Mouse (Mus musculus): ENCODE data around the gene Apoa2. TPM values are rescaled to one million over a fixed set of nuclear protein-coding genes. Genes with fewer than 3 reads are reported as not detected.
"Not testable (repeated sequence)": the region's sequence is repeated elsewhere in the genome, so short reads cannot be mapped to it uniquely, and the experiment has no call there.

Apoa2 gene
- total RNA-seq, 2 experiments from 2014 or later: 1.6 to 4.9 TPM

DNA sequence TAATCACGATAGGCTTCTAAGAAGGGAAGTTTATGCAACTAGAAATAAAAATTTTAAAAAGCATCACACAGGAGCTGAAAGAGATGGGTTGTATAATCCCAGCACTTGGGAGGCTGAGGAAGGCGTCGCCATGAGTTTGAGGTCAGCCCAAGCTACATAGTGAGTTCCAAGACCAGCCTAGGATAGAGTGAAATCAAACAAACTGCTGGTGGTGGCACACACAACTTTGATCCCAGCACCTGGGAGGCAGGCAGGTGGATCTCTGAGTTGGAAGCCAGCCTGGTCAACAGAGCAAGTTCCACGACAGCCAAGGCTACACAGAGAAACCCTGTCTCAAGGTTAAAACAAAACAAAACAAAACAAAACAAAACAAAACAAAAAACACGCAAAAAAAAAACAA lies 7.5 kb downstream of the Apoa2 start:
- DNase-seq (ENCODE audit: low spot score in 2 of 2): no peak
- intact Hi-C loops (cut with DNase I): no loop called here

DNA sequence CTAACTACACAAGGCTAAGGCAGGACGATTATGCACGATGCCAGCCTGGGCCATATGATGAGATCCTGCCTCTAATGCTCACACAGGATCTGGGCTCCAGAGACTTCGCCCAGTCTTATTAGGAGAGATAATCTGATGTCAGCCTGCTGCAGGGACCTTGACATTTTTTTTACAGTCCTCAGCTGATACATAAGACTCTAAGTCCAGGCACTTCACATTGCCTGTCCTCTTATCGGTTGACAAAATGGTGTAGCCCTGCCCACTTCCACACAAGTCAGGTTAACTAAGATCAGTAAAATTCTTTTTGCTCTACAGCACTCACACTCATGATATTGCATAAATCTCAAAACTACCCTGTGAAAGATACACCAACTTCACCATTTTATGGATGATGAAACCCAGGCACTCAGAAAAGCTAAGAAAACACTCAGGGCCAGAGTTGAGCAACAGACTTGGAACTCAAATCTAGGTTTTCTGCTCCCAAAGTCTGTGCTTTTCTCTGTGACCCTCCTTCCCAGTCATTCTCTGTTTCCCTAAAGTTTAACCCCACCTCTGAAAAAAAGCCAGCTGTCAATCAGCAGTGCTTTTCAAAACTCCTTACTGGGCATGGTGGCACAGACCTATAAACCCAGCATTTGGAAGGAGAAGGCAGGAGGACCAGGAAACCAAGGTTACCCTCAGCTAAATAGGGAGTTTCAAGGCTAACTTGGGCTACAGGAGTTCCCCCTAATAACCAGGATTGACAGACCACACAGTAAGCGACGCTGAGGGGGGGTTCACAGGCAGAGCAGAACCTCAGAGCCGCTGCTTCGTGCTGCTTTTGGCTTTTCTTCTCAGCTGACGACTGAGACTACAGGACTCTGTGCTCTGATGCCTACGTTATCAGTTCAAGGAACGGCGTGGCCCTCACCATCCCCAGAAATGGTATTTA lies 8.2 kb downstream of the Apoa2 start:
- intact Hi-C loops (cut with DNase I): no loop called here
- DNase-seq (ENCODE audit: low spot score in 2 of 2): no peak

DNA sequence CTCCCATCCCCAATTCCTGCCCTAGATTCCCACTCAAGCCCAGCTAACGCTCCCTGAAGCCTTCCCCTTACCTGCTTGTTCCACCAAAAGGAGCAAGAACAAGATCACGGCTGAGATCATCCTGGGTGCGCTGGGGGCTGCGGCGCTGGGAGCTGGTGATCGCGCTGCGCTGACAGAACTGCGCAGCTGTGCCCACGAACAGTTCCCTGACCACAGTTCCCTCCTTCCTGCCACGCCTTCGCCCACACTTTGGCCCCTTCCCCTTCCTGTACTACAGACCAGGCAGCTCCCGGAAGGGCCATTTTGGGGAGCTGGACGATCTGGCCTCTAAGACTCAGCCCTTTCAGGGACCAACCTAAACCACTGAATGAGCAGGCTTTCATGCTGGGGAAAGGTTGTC lies 9.3 kb downstream of the Apoa2 start, which contains the start of gene Fcer1g:
Fcer1g (minus strand) TSS at position 240 of the 400 bp plus-strand sequence.
- peak in 1 of 2 experiments; percentile 25 for DNase-seq (ENCODE audit: low spot score in 2 of 2)
- intact Hi-C loops (cut with DNase I): no loop called here

DNA sequence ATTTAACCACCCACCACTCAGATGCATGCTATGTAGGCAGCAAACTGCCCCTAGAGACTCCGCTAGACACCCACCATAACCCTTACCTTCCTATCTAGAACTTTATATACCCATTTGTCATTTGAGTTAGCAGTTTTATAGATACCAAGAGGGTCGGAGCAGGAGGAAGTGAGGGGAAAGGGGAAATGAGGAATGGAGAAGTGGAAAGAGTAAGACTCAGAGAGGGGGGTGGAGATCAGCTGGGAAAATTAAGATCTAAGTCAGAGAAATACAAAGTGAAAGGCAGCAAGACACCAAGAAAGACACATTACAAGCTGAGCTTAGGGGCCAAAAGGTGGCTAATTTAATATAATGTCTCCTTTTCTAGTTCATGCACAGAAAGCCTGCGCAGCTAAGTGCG lies 9.7 kb downstream of the Apoa2 start:
- no peak for DNase-seq (ENCODE audit: low spot score in 2 of 2)
- intact Hi-C loops (cut with DNase I): no loop called here

DNA sequence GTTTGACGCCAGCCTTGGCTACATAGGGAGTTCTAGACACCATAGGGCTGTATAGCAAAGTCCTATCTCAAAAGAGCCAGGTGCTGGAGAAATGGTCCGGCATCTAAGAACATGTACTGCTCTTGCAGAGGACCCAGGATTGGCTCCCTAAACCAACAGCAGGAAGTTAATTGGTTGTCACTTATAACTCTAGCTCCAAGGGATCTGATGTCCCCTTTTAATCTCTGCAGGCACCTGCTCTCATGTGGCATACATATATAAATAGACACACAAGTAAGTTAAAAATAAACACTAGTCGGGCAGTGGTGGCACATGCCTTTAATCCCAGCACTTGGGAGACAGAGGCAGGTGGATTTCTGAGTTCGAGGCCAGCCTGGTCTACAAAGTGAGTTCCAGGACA lies 10.9 kb downstream of the Apoa2 start:
- DNase-seq (ENCODE audit: low spot score in 2 of 2): no peak
- intact Hi-C loops (cut with DNase I): no loop called here

DNA sequence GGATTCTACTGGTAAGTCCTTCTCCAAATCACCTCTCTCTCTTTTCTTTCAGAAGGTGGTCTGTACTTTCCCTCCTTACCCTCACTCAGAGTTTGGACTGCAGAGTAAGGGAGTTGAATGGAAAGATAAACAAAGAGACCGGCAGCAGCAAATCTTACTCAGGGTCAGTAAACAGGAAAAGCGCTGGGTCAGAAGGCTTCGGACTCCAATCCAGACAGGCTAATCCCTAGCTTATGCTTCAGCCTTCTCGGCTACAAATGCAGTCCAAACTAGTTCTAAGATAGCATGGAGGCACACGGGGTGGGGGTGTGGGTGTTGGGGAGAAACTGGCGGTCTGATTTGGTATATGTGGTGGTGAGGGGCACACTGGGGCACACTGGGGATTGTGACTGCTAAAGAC lies 12.6 kb downstream of the Apoa2 start:
- DNase-seq (ENCODE audit: low spot score in 2 of 2): no peak
- intact Hi-C loops (cut with DNase I): no loop called here

DNA sequence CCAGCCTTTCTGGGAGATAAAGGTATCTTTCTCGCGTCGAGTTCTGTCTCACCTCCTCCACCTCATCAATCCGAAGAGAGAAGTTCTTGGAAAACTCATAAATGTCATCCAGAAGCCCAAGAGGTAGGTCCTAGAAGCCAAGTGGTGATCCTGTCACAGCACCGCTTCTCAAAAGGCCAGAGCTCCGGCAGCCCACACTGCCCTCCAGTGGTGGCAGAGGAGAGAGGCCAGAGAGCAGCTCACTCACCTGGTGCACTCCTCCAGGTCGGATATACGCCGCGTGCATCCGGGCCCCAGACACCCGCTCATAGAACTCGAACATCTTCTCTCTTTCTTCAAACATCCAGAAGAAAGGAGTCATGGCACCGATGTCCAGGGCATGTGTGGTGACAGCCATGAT lies 13.6 kb downstream of the Apoa2 start:
- DNase-seq (ENCODE audit: low spot score in 2 of 2): peak; percentile 46 to 54
- intact Hi-C loops (cut with DNase I): no loop called here

DNA sequence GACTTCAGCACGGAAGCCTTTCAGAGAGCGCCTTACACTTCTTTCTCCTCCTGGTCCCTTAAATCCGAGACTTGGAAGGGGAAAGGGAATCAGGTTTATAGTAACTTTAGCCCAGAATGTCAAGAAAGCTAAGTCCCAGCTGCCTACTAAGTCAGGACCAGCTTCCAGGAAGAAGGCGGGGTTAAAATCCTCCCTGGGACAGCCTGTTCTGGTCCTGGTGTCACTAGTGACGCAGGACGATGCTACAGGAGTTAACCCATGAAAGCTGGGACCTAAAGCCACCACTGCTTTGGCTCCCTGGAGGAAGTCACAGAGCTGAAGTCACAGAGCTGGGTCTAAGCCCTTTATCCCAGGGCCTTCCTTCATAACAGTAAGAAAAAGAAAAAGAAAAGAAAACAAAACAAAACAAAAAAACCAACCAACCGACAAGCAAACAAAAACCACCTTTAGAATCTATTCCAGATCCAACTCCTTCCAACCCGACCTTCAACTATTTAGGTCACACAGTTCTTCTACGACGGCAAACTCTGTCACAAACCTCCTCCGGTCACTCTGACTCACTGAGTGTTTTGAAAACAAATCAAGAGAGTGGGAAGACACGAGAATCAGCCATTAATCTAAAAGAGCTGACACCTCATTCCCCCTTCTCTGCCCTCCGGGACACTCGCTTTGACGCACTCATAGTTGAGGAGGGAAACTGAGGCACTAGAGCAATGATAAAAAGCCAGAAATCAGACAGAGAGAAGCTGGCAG lies 15.3 kb downstream of the Apoa2 start:
- intact Hi-C loops (cut with DNase I): no loop called here
- DNase-seq (ENCODE audit: low spot score in 2 of 2): no peak

DNA sequence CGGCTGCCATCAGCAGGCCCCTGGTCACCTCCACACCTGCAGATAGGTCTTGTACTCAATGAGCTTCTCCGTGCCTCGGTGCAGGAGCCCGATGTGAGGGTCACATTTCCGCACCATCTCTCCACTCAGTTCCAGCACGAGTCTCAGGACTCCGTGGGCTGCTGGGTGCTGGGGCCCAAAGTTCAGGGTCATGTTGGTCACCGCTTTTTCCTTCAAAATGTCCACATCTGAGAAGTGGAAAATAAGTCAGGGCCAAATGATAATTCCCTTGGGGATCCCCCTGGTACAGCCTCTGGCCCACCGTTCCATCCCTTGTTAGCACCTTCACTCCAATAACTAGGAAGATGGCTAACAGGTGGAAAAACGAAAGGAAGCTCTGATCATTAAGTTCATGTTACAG lies 16.1 kb downstream of the Apoa2 start:
- intact Hi-C loops (cut with DNase I): no loop called here
- DNase-seq (ENCODE audit: low spot score in 2 of 2): no peak

DNA sequence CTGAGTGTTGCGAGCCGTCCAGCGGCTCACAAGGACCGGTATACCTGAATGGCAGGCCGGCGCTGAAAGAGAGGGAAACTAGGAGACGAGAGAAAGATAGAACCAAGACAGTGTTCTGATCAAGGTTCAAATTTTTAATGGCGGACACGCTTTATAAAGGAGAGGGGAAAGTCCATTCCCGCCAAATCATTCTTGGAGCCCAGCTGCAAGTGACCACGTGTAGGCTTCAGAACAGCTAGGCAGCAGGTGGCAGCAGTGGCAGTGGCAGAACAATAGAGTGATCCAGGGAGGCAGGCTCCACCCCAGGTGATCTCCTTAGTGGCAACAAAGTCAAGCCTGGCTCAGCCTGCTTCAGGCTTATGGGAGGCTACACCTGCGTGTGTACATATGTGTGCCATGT lies 17.1 kb downstream of the Apoa2 start:
- DNase-seq (ENCODE audit: low spot score in 2 of 2): not testable (repeated sequence)

DNA sequence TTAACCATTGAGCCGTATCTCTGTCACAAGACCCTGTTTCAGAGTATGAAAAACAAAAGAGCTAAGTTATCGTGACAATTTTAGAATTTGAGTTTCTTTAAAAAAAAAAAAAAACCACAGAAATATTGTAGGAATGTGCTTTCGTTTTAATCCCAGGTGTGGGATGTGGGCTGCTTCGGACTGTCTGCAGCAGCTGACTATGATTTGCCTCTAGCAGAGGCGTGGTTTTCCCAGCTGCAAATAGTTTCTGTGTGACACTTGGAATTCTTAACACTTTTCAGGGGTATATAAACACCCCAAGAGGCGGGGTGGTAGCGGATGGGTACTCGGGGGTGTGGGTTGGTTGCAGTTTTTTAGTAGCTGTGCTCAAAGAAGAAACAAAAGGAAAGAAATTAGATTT lies 20.5 kb downstream of the Apoa2 start:
- intact Hi-C loops (cut with DNase I): no loop called here
- DNase-seq (ENCODE audit: low spot score in 2 of 2): no peak

More for the DNA sequence above, 17.1 kb downstream of the Apoa2 start:
- intact Hi-C loops (cut with DNase I): not testable (repeated sequence)

DNA sequence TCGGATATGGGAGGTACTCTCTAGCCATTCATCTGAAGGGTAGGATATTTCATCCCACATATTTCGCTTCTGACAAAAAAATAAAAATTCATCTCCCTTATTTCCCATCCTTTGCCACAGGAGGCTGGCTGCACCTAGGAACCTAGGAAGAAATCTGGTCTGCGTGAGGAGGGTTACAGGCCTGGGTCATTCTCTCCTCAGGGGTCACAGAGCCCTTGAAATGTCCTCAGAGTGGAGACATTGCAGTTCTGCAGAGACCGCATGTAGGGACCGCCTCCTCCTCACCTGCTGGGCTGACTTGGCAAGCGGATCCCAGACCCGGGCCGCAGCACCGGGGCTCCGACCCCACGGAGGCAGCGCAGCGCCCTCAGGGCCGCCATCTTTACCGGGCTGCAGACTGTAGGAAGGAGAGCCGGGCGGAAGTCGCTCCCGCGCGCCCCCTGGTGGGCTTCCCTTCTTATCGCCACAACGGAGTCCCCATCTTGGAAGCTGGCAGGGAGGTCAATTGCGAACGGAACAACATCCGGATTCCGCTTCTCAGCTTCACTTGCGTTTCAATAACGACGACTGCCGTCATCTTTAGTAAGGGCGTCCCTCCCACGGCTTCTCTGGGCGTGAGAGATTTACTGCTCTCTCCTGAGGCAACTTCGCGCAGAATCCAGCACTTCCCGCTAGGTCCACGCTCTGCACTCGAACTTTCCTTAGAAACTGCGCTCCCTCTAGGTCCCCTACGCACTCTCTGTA lies 22.0 kb downstream of the Apoa2 start:
- intact Hi-C loops (cut with DNase I): no loop called here
- DNase-seq (ENCODE audit: low spot score in 2 of 2): peak; percentile 99

DNA sequence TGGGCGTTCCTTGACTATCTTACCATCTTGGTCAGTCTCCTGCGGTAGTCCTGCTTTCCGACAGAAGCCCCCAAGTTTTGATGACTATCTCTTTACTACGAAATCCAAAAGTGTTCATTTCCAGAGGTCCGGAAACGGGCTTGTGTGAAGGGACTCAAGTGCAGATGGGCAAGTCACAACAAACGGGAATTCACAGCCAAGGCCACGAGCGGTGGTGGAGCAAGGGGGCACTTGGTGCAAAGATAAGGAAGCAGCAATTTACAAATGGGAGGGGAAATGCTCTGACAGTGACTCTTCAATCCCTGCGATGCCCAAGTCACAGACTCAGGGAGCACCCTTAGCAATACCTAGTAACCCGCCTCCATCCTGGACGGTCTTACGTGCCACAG lies 22.6 kb downstream of the Apoa2 start:
- intact Hi-C loops (cut with DNase I): no loop called here
- no peak for DNase-seq (ENCODE audit: low spot score in 2 of 2)

DNA sequence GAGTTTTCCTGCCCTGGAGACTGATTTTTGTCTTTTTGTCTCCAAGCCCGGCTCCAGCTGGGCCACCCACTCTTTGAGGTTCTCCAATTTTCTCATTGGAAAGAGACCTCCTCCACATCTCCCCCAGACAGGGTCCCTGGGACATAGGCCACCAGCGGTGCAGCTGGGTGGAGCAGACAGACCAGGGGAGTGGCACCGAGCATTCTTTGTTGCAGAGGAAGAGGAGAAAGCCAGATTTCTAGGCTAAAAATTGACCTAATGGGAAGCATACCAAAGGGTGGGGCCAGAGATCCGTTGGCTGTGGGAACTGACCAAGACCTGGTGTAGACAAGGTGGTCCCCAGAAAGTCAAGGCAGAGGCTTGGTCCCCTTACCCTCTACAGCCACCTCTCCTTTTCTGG lies 23.1 kb downstream of the Apoa2 start:
- no peak for DNase-seq (ENCODE audit: low spot score in 2 of 2)
- intact Hi-C loops (cut with DNase I): no loop called here

DNA sequence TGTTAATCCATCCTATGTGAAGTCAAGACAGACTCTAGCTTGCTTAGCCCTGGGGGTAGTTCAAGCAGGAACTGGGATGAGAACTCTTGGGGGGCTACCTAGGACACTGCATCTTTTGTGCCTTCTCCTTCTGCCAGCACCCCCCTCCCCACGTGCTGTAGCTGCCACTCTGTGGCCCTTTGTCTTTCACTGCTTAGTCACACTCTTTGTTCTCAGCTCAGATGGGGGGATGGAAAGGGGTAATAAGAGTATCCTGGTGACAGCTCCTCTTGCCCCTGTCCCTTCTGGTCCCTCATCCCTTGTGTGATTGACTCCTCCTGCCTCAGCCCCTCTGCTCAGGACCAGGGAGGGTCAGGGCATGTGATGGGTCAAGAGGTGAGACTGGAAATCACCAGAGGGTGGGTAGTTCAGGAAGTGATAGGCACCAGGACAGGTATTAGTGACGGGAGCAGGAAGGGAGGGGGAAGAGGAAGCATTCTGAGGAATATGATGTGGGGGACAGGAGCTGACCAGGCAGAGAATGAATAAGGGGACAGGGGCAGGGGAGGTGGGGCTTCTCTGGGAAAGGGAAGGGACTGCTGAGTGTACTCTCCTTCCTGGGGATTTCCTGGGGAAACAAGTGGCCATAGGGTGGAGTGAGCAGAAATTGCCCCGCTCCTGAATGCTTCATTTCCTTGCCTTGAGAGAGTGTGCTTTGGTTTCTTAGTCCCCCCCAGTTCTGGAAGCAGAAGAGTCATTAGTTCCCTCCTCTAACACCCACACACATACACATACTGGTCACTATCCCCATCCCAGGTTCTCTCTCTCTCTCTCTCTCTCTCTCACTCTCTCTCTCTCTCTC lies 23.8 kb downstream of the Apoa2 start:
- DNase-seq (ENCODE audit: low spot score in 2 of 2): no peak
- intact Hi-C loops (cut with DNase I): no loop called here

DNA sequence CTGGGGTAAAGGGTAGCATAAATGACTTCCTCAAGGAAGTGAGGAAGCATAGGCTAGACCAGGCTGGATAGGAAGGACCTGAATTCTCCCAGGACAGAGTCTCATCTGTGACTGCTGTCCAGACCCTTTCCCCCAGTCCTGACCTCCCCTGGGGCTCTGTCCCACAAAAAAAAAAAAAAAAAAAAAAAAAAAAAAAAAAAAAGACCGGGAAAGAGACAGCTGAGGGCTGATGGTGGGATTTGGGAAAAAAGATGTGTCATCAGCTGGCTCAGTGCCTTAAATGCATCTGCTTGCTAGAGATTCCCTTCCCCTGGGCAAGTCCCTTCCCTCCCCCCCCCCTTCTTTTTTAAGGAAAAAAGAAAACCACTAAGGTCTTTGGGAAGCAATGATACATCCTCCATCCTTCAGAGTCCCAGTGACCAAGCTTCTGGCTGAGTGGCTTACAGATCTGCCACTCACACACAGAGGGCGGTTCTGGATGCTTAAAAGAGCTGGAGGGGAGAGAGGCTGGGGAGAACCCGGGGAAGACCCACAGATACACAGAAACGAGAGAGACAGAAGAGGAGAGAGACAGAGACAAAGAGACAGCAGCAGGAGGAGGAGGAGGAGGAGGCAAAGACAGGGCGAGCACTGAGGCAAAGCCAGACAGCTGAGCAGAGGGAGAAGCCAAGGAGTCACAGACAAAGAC lies 25.2 kb downstream of the Apoa2 start, which contains the start of gene Adamts4:
Adamts4 (plus strand) TSS at position 509 of the 688 bp plus-strand sequence.
- peak; percentile 47 to 63 for DNase-seq (ENCODE audit: low spot score in 2 of 2)
- intact Hi-C loops (cut with DNase I): loop anchor here (10.0 kb wide), 1 partner anchor 135 kb away; the partner anchor contains the start of gene Cfap126

DNA sequence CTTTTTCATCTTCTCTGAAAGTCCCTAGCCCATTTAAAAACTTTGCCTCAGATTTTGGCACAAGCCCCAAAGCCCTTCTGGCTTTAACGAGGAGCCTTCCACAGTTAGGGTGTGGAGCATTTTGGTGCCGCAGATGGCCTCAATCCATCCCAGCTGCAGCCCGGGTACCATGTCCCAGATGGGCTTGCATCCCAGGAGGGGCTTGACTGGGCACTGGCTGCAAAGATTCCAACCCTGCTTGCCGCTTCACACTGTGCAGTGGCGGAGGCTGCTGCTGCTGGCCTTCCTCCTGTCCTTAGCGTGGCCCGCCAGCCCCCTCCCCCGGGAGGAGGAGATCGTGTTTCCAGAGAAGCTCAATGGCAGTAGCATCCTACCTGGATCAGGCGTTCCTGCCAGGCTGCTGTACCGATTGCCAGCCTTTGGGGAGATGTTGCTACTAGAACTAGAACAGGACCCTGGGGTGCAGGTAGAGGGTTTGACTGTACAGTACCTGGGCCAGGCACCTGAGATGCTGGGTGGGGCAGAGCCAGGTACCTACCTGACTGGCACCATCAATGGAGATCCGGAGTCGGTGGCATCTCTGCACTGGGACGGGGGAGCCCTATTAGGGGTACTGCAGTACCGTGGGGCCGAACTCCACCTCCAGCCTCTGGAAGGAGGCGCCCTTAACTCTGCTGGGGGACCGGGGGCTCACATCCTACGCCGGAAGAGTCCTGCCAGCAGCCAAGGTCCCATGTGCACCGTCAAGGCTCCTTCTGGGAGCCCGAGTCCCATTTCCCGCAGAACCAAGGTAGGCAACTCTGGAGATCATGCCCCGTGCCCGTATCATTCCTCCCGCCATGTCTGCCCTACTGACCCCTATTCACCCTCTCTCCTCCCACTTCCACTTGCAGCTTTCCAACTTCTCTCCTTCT lies 26.1 kb downstream of the Apoa2 start, which contains the start of gene Ndufs2:
Ndufs2 (minus strand) TSS at position 709 of the 914 bp plus-strand sequence.
- intact Hi-C loops (cut with DNase I): loop anchor here (10.0 kb wide), 1 partner anchor 136 kb away; the partner anchor contains the start of gene Cfap126
- no peak for DNase-seq (ENCODE audit: low spot score in 2 of 2)
